Mouse (Mus musculus) megakaryocyte, embryonic 14.5 days (primary cell): ENCODE measurements around the gene Pop5.

Experiments used
- FLI1 ChIP-seq: IDR thresholded peaks from 2 replicates; pipeline ENCODE4 v1.6.1; 2012; ENCODE audit warnings: low read length, inconsistent platforms, mixed read lengths
- GATA1 ChIP-seq: IDR thresholded peaks from 3 replicates; pipeline ENCODE4 v1.6.1; 2012; ENCODE audit warnings: mixed read lengths, low read length, inconsistent platforms, borderline replicate concordance

DNA sequence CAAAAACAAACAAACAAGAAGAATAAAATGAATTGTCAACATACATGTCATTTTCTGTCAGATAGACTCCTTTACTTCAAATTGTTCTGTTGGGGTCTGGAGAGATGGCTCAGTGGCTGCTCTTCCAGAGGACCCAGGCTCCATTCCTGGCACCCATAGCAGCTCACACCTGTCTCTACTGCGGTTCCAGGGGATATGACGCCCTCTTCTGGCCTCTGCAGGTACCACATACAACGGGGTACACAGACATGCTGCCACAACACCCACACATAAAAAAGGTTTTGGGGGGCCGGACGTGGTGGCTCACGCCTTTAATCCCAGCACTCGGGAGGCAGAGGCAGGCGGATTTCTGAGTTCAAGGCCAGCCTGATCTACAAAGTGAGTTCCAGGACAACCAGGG is 58.5 kb downstream of the Pop5 start:
- TF ChIP-seq FLI1 (no peak), GATA1 (no peak)
